Mouse (Mus musculus): ENCODE measurements at regions not wholly inside any gene's neighbourhood (a gene's known extent, or its start where the extent isn't known, plus 50 kb on each side); places are given as distances from the start of the nearest gene placed in this dataset.
"Not testable (repeated sequence)": the region's sequence is repeated elsewhere in the genome, so short reads cannot be mapped to it uniquely, and the experiment has no call there.

DNA sequence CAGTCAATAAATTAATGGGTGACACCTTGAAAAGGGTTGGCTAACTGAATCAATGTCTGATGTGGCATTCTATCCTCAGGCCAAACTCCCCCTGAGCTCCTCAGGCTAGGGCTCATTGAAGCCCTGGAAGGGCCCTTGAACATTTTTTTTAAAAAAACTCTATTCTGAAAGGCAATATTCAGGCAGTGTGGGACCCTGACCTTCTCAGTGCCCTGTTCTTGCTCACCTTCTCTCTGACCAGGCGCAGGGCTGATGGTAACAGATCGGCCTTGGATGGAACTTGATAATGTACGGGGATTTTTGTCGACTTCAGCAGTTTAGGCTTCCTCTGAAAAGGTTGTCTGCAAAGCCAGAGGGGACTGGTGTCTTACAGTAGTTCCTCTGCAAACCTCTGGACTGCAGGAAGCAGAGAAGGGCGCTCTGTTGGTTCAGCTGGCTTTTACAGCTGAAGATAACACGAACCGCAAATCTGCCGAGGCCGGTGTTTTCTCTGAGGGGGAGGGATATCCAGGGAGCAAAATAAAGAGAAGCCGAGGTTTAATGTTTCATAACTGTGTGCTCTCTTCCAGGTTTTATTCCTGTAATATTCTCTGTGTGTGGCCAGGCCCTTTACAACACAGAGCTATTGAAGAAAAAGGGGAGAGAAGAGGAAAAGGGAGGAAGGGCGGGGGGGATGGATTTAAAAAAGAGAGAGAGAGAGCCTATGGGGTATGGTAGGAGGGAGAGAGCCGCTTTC, 73.6 kb upstream of the Rpl34 start:
- no peak overlapping the region for H3K27ac ChIP-seq (ENCODE audit: insufficient read depth, low read length)
- H3K4me1 ChIP-seq (ENCODE audit: control insufficient read depth, insufficient read depth, low read length) = no peaks in the 10 kb centered on the region
- no peaks in the 10 kb centered on the region for H3K27me3 ChIP-seq (ENCODE audit: control insufficient read depth, insufficient read depth, low read length)
- TF ChIP-seq CTCF (IDR thresholded peaks at IDR 0.05; ENCODE audit: borderline replicate concordance, insufficient read depth, low read depth, low read length) = no peak
- no peak for TF ChIP-seq POLR2A (IDR thresholded peaks at IDR 0.05; ENCODE audit: borderline replicate concordance, insufficient read depth, low read length)
- no peak overlapping the region for H3K4me3 ChIP-seq (replicated peaks; ENCODE audit: insufficient read depth, low read depth, low read length)
- WGBS = 82% methylated on average over 12 of the region's 12 CpGs
- DNase-seq = no peak

DNA sequence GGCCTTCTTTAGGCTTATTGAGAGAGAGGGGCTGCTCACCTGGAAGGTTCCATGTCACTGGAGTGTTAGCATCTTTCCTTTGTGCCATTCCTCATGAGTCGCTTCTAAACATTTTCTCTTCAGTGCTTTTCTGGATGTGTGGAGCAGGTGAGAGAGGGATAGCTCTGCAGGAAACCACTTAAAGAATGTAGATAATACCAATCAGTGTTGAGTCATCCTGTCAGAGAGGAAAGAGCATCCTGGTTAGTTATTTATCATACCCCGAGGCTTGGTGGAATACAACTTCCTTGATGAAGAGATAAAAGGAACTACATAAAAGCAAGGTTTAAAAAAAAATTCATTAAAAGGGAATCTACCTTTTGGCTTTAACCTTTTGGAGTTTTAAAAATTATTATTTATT, 69.8 kb upstream of the Rpl34 start:
- TF ChIP-seq CTCF (IDR thresholded peaks at IDR 0.05; ENCODE audit: borderline replicate concordance, insufficient read depth, low read depth, low read length) (no peak), POLR2A (IDR thresholded peaks at IDR 0.05; ENCODE audit: borderline replicate concordance, insufficient read depth, low read length) (no peak)
- Histone ChIP-seq H3K27me3 (ENCODE audit: control insufficient read depth, insufficient read depth, low read length) (no peaks in the 10 kb centered on the region), H3K4me3 (replicated peaks; ENCODE audit: insufficient read depth, low read depth, low read length) (no peak overlapping the region), H3K4me1 (ENCODE audit: control insufficient read depth, insufficient read depth, low read length) (no peaks in the 10 kb centered on the region), H3K27ac (ENCODE audit: insufficient read depth, low read length) (no peak overlapping the region)
- DNase-seq = no peak
- 94% methylated on average over 2 of the region's 2 CpGs for WGBS

DNA sequence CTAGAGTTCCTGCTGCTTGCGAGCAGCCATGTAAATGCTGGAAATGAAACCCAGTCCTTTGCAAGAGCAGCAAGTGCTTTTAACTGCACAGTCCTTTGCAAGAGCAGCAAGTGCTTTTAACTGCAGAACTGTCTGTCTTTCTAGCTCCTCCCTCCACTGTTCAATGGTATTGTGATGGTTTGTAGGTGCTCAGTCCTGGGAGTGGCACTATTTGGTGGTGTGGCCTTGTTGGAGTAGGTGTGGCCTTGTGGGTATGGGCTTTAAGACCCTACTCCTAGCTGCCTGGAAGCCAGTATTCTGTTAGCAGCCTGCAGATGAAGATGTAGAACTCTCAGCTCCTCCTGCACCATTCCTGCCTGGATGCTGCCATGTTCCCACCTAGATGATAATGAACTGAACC, 67.8 kb upstream of the Rpl34 start:
- DNase-seq; H3K27me3 ChIP-seq (ENCODE audit: control insufficient read depth, insufficient read depth, low read length); H3K4me3 ChIP-seq (replicated peaks; ENCODE audit: insufficient read depth, low read depth, low read length); H3K27ac ChIP-seq (ENCODE audit: insufficient read depth, low read length); H3K4me1 ChIP-seq (ENCODE audit: control insufficient read depth, insufficient read depth, low read length): not testable (repeated sequence)
- WGBS = 100% methylated on average over 1 of the region's 1 CpGs

DNA sequence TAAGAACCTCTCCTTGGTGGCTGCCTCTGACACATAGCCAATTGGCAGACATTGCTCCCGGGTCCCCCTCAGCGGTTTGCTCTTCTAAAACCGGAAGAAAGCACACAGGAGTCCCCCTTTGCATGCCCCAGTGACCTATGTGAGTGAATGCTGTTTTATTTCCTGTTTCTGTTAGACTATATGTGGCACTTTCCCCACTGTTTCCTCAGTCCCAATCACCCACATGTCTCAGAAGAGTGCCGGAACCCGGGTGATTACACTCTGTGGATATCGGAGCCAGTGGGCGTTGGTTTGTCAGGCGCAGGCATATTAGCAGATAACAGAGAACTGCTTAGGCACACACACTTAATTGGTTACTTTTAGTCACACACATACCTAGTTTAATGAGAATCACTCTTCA, 66.3 kb upstream of the Rpl34 start:
- Histone ChIP-seq H3K27me3 (ENCODE audit: control insufficient read depth, insufficient read depth, low read length) (no peaks in the 10 kb centered on the region), H3K27ac (ENCODE audit: insufficient read depth, low read length) (no peak overlapping the region), H3K4me1 (ENCODE audit: control insufficient read depth, insufficient read depth, low read length) (no peaks in the 10 kb centered on the region), H3K4me3 (replicated peaks; ENCODE audit: insufficient read depth, low read depth, low read length) (no peak overlapping the region)
- TF ChIP-seq CTCF (IDR thresholded peaks at IDR 0.05; ENCODE audit: borderline replicate concordance, insufficient read depth, low read depth, low read length) (no peak), POLR2A (IDR thresholded peaks at IDR 0.05; ENCODE audit: borderline replicate concordance, insufficient read depth, low read length) (no peak)
- WGBS = 50% methylated on average over 8 of the region's 8 CpGs
- DNase-seq = no peak

DNA sequence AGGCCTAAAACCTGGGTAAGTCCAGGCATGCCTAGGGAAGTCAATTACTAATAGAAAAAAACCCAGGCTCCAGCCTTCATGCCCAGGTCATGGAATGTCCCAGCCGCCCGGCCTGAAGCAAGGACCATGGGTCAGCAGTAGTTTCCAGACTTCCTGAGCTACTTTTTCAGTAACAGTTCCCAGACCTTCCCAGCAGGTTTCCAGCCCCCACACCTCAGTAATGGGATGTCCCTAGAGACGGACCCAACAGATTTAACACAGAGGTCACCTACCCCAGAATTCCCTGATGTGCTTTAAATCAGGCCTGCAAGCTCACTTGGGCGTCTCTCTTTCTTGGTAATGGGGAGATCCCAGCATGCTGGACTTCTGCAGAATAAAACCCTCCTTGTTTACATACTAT, 65.2 kb upstream of the Rpl34 start:
- no peak for TF ChIP-seq CTCF (IDR thresholded peaks at IDR 0.05; ENCODE audit: borderline replicate concordance, insufficient read depth, low read depth, low read length)
- no peak for TF ChIP-seq POLR2A (IDR thresholded peaks at IDR 0.05; ENCODE audit: borderline replicate concordance, insufficient read depth, low read length)
- WGBS = 92% methylated on average over 4 of the region's 4 CpGs

DNA sequence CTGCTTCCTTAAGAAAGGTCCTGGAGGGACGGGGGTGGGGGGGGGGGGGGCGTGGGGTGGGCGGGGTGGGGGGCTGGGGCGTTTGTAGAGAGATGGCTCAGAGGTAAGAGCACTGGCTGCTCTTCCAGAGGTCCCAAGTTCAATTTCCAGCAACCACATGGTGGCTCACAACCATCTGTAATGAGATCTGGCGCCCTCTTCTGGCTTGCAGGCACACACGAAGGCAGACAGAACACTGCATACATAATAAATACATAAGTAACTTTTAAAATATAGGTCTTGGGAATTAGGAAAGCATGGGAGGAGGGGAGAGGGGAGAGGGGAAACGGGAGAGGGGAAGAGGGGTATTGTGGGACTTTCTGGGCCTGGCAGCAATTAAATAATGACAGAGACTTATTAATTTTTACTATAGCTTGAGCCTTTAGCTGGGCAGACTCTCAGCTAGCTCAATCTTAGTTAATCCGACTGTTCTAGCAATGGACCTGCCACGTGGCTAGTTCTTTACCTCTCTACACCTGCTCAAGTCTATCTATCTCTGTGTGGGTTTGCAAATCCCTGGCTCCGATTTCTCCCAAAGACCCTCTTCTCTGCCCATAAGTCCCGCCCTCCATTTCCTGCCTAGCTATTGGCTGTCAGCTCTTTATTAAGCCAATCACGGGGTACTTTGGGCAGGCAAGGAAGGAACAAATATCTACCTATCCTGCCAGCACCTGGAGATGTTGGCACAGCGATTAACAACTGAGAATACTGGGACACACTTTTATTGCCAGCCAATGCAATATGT, 64.1 kb upstream of the Rpl34 start:
- TF ChIP-seq POLR2A (IDR thresholded peaks at IDR 0.05; ENCODE audit: borderline replicate concordance, insufficient read depth, low read length) (no peak), CTCF (IDR thresholded peaks at IDR 0.05; ENCODE audit: borderline replicate concordance, insufficient read depth, low read depth, low read length) (no peak)
- 32% methylated on average over 13 of the region's 13 CpGs for whole genome bisulfite sequencing
- no peak for DNase-seq
- Histone ChIP-seq H3K4me3 (replicated peaks; ENCODE audit: insufficient read depth, low read depth, low read length) (no peak overlapping the region), H3K4me1 (ENCODE audit: control insufficient read depth, insufficient read depth, low read length) (no peaks in the 10 kb centered on the region), H3K27me3 (ENCODE audit: control insufficient read depth, insufficient read depth, low read length) (no peaks in the 10 kb centered on the region), H3K27ac (ENCODE audit: insufficient read depth, low read length) (no peak overlapping the region)

More for the DNA sequence above, 65.2 kb upstream of the Rpl34 start:
- Histone ChIP-seq H3K27ac (ENCODE audit: insufficient read depth, low read length) (no peak overlapping the region), H3K4me3 (replicated peaks; ENCODE audit: insufficient read depth, low read depth, low read length) (no peak overlapping the region), H3K27me3 (ENCODE audit: control insufficient read depth, insufficient read depth, low read length) (no peaks in the 10 kb centered on the region), H3K4me1 (ENCODE audit: control insufficient read depth, insufficient read depth, low read length) (no peaks in the 10 kb centered on the region)
- DNase-seq = no peak

DNA sequence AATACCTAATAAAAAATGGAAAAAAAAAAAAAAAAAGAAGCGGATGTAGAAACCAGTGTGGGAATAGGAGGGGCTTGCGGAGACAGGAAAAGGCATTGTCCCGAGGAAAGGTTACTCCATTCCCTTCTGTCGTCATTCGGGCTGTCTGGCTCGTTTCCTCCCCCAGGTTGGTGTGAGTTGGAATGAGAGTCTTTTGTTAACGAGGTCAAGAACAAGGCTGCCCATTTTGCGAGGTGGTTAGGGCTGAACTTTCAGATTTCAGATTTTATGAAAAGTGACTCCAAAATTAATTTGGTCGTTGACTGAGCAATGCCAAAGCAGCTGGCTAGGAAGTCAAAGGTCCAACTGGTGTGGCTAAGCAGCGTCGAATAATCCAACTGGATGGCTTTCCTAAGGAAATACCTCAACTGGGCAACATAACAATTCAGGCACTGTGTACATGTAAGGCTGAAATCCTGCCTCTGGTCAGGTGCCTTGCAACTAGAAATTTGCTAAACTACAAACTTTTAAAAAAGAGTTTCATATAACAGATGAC, 50.6 kb upstream of the Rpl34 start:
- Histone ChIP-seq H3K27ac (ENCODE audit: insufficient read depth, low read length) (no peak overlapping the region), H3K27me3 (ENCODE audit: control insufficient read depth, insufficient read depth, low read length) (no peaks in the 10 kb centered on the region), H3K4me1 (ENCODE audit: control insufficient read depth, insufficient read depth, low read length) (no peaks in the 10 kb centered on the region), H3K4me3 (replicated peaks; ENCODE audit: insufficient read depth, low read depth, low read length) (no peak overlapping the region)
- TF ChIP-seq POLR2A (IDR thresholded peaks at IDR 0.05; ENCODE audit: borderline replicate concordance, insufficient read depth, low read length) = no peak
- no peak for TF ChIP-seq CTCF (IDR thresholded peaks at IDR 0.05; ENCODE audit: borderline replicate concordance, insufficient read depth, low read depth, low read length)
- DNase-seq = no peak
- 84% methylated on average over 11 of the region's 11 CpGs for WGBS
